Mouse (Mus musculus) kidney, embryonic 16.5 days (tissue): ENCODE results near the gene 1700018F24Rik. TPM values are rescaled to one million over a fixed set of nuclear protein-coding genes. Genes with fewer than 3 reads are reported as not detected.
A peak's percentile ranks its signal among the peaks of the same experiment; 100 is the strongest.
"Not testable (repeated sequence)": the region's sequence is repeated elsewhere in the genome, so short reads cannot be mapped to it uniquely, and the experiment has no call there.

Experiments used
- ATAC-seq: fragments of 200-750 bp; cut with Nextera tagmentation; 2 replicates; pipeline ENCODE4 v1.8.0; 2017; ENCODE audit warnings: moderate TSS enrichment; ENCODE audit not compliant: low FRiP score, low TSS enrichment
- H3K27ac ChIP-seq: fragments of 300-500 bp; sonication (generic); 2 replicates; pipeline ENCODE4 v1.5.1; 2014; ENCODE audit warnings: low read length
- H3K27me3 ChIP-seq: fragments of 300-500 bp; sonication (generic); 2 replicates; pipeline ENCODE4 v1.6.1; 2014; ENCODE audit warnings: low read length, control low read depth, mixed read lengths; ENCODE audit not compliant: insufficient read depth
- H3K36me3 ChIP-seq: fragments of 300-500 bp; sonication (generic); 2 replicates; pipeline ENCODE4 v1.6.1; 2014; ENCODE audit warnings: low read length, control low read depth, mixed read lengths; ENCODE audit not compliant: insufficient read depth
- H3K4me1 ChIP-seq: fragments of 300-500 bp; sonication (generic); 2 replicates; pipeline ENCODE4 v1.6.1; 2014; ENCODE audit warnings: low read length, control low read depth, mixed read lengths; ENCODE audit not compliant: insufficient read depth
- H3K4me2 ChIP-seq: fragments of 300-500 bp; sonication (generic); replicated peaks from 2 replicates; pipeline ENCODE4 v1.6.1; 2014; ENCODE audit warnings: low read depth, low read length
- H3K4me3 ChIP-seq: fragments of 300-500 bp; sonication (generic); 2 replicates; pipeline ENCODE4 v1.5.1; 2014; ENCODE audit warnings: mild to moderate bottlenecking, low read length
- H3K9ac ChIP-seq: fragments of 300-500 bp; sonication (generic); replicated peaks from 2 replicates; pipeline ENCODE4 v1.6.1; 2014; ENCODE audit warnings: low read length
- H3K9me3 ChIP-seq: fragments of 300-500 bp; sonication (generic); 2 replicates; pipeline ENCODE4 v1.6.1; 2016; ENCODE audit warnings: low read length, control low read depth
- WGBS: fragments of 180-500 bp; shearing (Covaris S2); extraction: QIAGEN DNeasy Blood & Tissue Kit; methylation state at CpG from one replicate; pipeline ENCODE4 v1.1.7; 2014; 5-methylcytosine and 5-hydroxymethylcytosine counted together
- polyA plus RNA-seq: library from polyadenylated mRNA; unstranded; fragments of >200 nt; fragmentation: Nextera tagmentation; extraction: Ambion mirVana; gene quantifications from 2 replicates; pipeline ENCODE4 v1.2.1, GENCODE M21; 2015

1700018F24Rik gene
- polyA plus RNA-seq, 1 experiment from 2014 or later, result not detected

DNA sequence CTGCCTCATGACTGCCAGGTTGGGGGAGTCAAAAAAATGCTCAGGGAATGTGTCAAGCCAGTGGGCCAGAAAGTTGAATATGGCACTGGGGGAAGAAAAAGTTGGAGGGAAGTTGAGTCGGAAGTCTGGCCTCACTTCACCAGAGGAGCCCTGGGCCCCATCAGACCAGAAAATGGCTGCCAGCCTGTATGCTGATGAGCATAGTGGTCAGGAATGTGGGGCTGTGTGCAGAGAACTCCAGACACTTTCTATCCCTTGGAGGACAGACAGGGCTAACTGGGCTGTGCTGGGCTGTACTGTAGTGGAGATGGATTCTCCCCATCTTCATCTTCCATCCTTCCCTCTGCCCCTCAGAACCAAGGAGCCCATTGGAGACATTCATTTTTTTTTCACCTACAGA lies 12.3 kb upstream of the 1700018F24Rik start:
- not testable (repeated sequence) for H3K4me2 ChIP-seq, ATAC-seq, H3K9ac ChIP-seq, H3K27me3 ChIP-seq, H3K36me3 ChIP-seq, H3K4me3 ChIP-seq, H3K4me1 ChIP-seq, H3K9me3 ChIP-seq, H3K27ac ChIP-seq
- 92% methylated on average over 1 of the region's 1 CpGs for WGBS

DNA sequence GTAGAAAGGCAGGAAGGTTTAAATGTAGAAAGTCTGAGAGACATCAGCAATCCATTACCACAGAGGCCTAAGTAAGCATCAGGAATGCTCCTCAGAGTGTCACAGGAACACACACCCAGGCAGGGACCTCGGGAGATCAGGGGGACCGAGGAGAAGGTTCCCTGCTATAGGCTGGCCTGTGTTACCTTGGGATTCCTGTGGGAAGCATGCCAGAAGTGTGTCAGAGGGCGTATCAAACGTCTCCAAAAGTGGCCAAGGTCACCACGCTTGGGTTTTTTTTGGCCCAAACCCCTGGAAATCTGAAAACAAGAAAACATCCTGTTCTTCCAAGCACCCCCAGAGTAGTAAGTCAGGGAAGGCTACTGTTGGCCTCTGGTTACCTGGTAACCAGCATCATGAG lies 10.4 kb upstream of the 1700018F24Rik start, which contains the start of gene Gm4871:
Gene Gm4871, minus strand, starts transcription at position 364 of the 400 bp plus-strand sequence.
- not testable (repeated sequence) for H3K9ac ChIP-seq, H3K9me3 ChIP-seq, H3K27me3 ChIP-seq, H3K36me3 ChIP-seq, H3K4me3 ChIP-seq, H3K4me2 ChIP-seq, H3K4me1 ChIP-seq, ATAC-seq, H3K27ac ChIP-seq
- WGBS, result 47% methylated on average over 4 of the region's 5 CpGs

DNA sequence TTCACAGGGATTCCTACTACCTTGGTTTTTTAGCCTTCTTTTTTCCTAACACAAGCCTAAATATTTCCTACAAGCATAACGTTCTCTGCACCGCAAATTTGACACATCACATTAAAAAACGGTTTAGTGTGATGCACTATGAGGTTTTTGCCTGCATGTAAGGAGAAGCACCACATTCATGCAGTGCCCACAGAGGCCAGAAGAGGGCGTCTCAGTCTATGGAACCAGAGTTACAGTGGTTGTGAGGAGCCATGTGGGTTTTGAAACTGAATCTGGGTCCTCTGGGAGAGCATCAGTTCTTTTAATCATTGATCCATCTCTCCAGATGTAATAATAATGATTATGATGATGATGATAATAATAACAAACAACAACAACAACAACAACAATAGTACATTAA lies 1.2 kb upstream of the 1700018F24Rik start:
- no peak overlapping the region for H3K4me3 ChIP-seq
- H3K9me3 ChIP-seq, result no peaks in the 10 kb centered on the region
- no peak overlapping the region for H3K9ac ChIP-seq
- WGBS, result 46% methylated on average over 4 of the region's 4 CpGs
- H3K27ac ChIP-seq, result no peak overlapping the region
- H3K36me3 ChIP-seq, result no peaks in the 10 kb centered on the region
- H3K4me2 ChIP-seq, result no peak overlapping the region
- no peaks in the 10 kb centered on the region for H3K4me1 ChIP-seq
- ATAC-seq, result no peak
- no peaks in the 10 kb centered on the region for H3K27me3 ChIP-seq

DNA sequence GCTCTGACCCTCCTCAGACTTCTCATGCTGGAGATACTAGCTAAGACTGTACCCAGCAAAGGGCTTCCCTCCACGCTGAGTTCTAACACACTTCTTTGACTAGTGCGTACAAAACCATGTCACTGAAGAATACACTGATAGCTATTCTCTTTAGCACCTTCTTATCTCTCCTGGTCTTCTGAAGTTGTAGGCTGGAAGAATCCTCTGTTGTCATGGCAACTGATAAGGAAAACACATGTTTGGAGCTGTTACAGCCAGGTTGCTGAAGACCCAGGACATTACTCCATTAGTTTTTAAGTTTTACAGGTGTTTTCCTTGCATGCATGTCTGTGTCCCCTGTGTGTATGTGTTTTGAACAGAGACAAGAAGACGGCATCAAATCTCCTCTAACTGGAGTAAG lies 11.4 kb downstream of the 1700018F24Rik start:
- H3K9me3 ChIP-seq, ATAC-seq, H3K4me3 ChIP-seq, H3K4me1 ChIP-seq, H3K27ac ChIP-seq, H3K4me2 ChIP-seq, H3K36me3 ChIP-seq, H3K27me3 ChIP-seq, H3K9ac ChIP-seq: not testable (repeated sequence)
- WGBS, result 80% methylated on average over 3 of the region's 3 CpGs

DNA sequence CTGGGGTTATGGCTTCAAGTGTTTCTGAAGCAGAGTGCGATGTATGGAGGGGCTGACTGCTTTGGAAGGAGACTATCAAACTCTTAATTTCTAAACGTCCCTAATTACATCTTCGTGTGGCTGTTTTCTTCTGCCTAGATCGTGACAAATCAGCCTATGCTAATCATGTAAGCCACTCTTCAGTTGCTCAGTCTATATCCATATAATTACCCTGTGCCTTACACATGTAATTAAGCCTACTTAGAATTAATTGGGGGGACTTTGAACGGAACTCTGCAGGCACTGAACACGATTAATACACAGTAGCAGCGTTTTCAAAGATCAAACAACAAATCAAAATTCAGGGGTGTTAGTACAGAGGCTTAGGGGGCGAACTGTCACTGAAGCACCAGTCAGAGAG lies 15.1 kb downstream of the 1700018F24Rik start:
- H3K27me3 ChIP-seq, result no peaks in the 10 kb centered on the region
- 84% methylated on average over 8 of the region's 8 CpGs for WGBS
- H3K4me2 ChIP-seq, result no peak overlapping the region
- no peaks in the 10 kb centered on the region for H3K36me3 ChIP-seq
- ATAC-seq, result no peak
- no peak overlapping the region for H3K27ac ChIP-seq
- no peak overlapping the region for H3K9ac ChIP-seq
- no peaks in the 10 kb centered on the region for H3K4me1 ChIP-seq
- no peaks in the 10 kb centered on the region for H3K9me3 ChIP-seq
- H3K4me3 ChIP-seq, result no peak overlapping the region

DNA sequence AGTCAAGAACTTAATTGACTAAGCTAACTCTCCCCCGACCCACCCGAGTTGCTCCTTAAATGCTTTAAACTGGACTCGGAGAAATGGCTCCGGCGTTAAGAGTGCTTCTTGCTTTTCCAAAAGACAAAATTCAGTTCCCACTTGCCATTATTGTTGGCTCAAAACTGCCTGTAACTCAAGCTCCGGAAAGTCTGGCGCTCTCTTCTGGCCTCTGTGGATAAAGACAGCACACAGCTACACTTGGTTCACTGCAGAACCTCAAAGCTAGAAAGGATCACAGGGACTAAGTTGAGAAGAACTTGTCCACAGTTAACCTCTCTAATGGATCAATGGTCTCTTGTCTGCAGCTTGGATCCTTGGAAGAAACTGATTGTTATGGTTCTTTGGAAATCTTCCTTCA lies 15.9 kb downstream of the 1700018F24Rik start:
- H3K27me3 ChIP-seq, result no peaks in the 10 kb centered on the region
- no peaks in the 10 kb centered on the region for H3K9me3 ChIP-seq
- H3K9ac ChIP-seq, result no peak overlapping the region
- no peak overlapping the region for H3K4me3 ChIP-seq
- no peaks in the 10 kb centered on the region for H3K4me1 ChIP-seq
- 88% methylated on average over 7 of the region's 7 CpGs for whole genome bisulfite sequencing
- H3K4me2 ChIP-seq, result no peak overlapping the region
- H3K36me3 ChIP-seq, result no peaks in the 10 kb centered on the region
- no peak overlapping the region for H3K27ac ChIP-seq
- ATAC-seq, result no peak

DNA sequence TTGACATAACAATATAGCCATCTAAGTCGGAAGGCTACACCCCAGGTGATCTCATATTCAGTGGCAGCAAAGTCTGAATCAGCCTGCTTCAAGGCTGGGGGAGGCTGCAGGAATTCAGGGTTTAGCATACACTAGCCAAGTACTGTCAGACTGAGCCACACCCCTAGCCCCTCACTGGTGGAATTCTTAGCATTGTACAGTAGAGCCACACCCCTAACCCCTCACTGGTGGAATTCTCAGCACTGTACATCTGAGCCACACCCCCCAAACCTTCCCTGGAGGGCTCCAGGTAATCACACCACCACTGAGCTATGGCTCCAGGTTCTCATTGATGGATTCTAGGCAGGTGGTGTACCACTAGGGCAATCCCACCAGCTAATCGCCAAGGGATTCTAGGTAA lies 16.7 kb downstream of the 1700018F24Rik start:
- H3K9ac ChIP-seq, result no peak overlapping the region
- no peaks in the 10 kb centered on the region for H3K36me3 ChIP-seq
- no peaks in the 10 kb centered on the region for H3K9me3 ChIP-seq
- no peaks in the 10 kb centered on the region for H3K4me1 ChIP-seq
- 80% methylated on average over 2 of the region's 2 CpGs for WGBS
- no peaks in the 10 kb centered on the region for H3K27me3 ChIP-seq
- no peak for ATAC-seq
- no peak overlapping the region for H3K4me2 ChIP-seq
- no peak overlapping the region for H3K27ac ChIP-seq
- no peak overlapping the region for H3K4me3 ChIP-seq

DNA sequence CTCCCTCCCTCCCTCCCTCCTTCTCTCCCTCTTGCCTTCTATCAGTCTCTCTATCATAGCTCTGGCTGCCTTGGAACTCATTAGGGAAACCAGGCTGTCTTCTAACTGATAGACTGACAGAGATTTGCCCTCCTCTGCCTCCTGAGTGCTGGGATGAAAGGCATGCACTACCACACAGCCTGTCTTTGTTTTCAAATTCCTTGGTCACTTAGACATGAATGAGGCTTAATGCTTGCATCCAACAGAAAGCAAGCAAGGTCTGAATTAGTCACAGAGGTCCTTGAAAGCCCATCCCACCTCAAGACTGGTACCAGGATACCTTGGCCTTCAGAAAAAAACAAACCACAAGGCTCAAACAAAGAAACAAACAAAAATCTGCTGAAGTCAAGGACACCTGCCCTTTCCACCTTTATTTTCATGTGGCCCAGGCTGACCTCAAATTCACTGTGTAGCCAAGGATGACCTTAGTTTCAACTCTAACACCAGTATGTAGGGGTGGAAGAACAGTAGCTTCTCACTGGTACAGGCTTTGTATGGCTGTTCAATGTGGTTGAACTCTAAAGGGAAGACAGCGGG lies 22.1 kb downstream of the 1700018F24Rik start:
- H3K9me3 ChIP-seq, result no peaks in the 10 kb centered on the region
- H3K4me3 ChIP-seq, result no peak overlapping the region
- H3K27ac ChIP-seq, result no peak overlapping the region
- ATAC-seq, result no peak
- H3K4me1 ChIP-seq, result no peaks in the 10 kb centered on the region
- 95% methylated on average over 1 of the region's 1 CpGs for WGBS
- H3K36me3 ChIP-seq, result no peaks in the 10 kb centered on the region
- no peak overlapping the region for H3K9ac ChIP-seq
- H3K27me3 ChIP-seq, result no peaks in the 10 kb centered on the region
- H3K4me2 ChIP-seq, result no peak overlapping the region

DNA sequence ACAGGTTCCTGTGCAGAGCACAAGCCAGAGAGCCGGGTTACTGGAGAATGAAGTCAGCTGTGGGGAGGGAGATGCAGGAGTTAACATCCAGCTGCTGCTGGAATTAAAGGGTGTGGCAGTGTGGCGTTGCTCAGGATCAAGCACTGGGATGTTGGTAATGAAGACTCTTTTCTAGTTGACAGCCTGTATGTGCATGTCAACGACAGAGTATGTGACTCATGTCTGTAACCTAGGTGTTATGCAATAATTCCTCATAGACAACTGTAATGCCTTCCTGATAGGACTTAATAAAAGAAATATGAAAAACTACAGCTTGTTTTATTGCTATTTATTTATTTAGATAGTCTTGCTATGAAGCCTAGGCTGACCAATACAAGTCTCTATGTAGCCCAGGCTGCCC lies 26.1 kb downstream of the 1700018F24Rik start:
- ATAC-seq, result no peak
- Histone ChIP-seq H3K9me3 (no peaks in the 10 kb centered on the region), H3K4me2 (no peak overlapping the region), H3K27me3 (no peaks in the 10 kb centered on the region), H3K4me3 (no peak overlapping the region), H3K36me3 (no peaks in the 10 kb centered on the region), H3K9ac (no peak overlapping the region), H3K27ac (no peak overlapping the region), H3K4me1 (no peaks in the 10 kb centered on the region)
- whole genome bisulfite sequencing, result 47% methylated on average over 3 of the region's 3 CpGs

DNA sequence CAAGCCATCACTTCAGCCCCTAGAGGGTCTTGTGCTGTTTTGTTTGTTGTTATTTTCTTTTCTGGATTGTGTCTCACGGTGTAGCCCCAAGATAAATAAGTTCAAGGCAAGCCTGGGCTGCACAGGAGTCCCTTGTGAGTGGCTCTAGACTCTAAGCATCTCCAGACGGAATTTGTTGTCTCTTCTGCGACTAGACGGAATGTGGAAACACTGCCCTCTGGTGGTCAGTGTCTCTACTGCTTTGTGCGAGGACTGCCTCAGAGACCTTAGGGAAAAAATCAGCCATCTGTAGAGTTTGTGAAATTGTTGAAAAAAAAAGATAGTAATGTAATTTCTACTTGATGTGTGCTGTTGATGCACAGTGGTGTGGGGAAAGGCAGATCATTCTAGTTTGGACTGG lies 26.9 kb downstream of the 1700018F24Rik start:
- WGBS, result under 1% methylated on average over 5 of the region's 5 CpGs
- Histone ChIP-seq H3K4me1 (0 out of 2 replicates have a peak, but pooled peaks cover 2% of the 10 kb centered on the region), H3K9me3 (no peaks in the 10 kb centered on the region), H3K4me3 (no peak overlapping the region), H3K4me2 (no peak overlapping the region), H3K9ac (no peak overlapping the region), H3K27ac (no peak overlapping the region), H3K27me3 (no peaks in the 10 kb centered on the region), H3K36me3 (no peaks in the 10 kb centered on the region)
- ATAC-seq, result 0 out of 2 replicates have a peak, but pooled peaks have one; percentile 39
